Mouse (Mus musculus): ENCODE results near the gene Sphk2. TPM values are rescaled to one million over a fixed set of nuclear protein-coding genes. Genes with fewer than 3 reads are reported as not detected.

Sphk2 gene
- polyA plus RNA-seq, 1 experiment from 2014 or later, result 18.9 TPM

DNA sequence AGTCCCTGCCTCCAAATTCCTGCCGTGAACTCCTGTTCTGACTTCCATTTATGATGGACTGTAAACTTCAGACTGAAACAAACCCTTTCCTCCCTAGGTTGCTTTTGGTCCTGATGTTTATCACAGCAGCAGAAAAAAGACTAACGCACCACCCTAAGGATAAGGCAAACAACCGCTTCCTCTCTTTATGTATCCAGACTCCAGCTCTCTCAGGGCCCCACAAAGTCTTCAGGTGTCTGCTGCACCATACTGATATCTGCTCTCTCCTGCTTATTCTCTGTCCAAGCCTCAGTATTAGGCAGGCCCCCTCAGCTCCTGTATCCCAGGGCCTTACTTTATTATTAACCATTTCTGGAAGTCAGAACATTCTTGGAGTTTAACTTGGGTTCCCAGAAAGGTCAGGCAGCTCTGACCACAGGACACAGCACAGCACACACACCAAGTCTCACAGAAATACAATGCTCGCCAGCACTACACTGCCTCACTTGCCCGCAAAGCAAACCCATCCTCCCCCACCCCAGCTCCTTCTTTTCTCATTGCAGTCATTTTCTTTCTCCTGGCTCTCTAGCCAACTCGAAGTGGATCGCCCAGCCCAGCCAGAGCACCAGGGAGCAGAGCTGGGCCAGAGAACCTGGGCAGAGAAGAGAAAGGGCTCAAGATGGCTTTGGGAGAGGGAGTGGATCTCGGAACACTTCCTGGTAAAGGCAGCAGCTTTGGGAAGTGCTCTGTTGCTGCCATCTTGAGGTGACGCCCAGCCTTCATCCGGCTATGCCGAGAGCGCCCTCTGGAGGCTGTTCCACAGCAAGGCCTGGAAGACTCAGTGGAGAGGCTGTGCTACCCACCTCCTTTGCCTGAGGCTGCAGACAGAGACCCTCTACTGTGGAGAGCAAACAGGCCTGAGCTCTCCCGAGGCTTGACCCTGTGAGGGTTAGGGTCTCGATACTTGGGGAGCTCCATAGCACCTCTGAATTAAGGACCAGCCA lies 35.4 kb downstream of the Sphk2 start:
- Histone ChIP-seq H3K27me3 (ENCODE audit: control insufficient read depth, insufficient read depth, low read length) (no peaks in the 10 kb centered on the region), H3K4me1 (ENCODE audit: control insufficient read depth, insufficient read depth, low read length) (peaks cover 26% of the 10 kb centered on the region), H3K27ac (ENCODE audit: low read length) (peak overlapping the region; percentile 81), H3K36me3 (ENCODE audit: control insufficient read depth, insufficient read depth) (no peaks in the 10 kb centered on the region), H3K4me2 (ENCODE audit: low read depth, low read length) (peak overlapping the region; percentile 49; the same call in 1 of the 2 replicates), H3K9ac (ENCODE audit: low read length) (peak overlapping the region; percentile 57), H3K4me3 (ENCODE audit: low read length) (no peak overlapping the region), H3K9me3 (replicated peaks; ENCODE audit: control insufficient read depth, low read length) (no peaks in the 10 kb centered on the region)
- 29% methylated on average over 14 of the region's 14 CpGs for WGBS
- peak; percentile 39 for ATAC-seq (replicated peaks; ENCODE audit: extremely low read depth, insufficient read depth, low FRiP score)

DNA sequence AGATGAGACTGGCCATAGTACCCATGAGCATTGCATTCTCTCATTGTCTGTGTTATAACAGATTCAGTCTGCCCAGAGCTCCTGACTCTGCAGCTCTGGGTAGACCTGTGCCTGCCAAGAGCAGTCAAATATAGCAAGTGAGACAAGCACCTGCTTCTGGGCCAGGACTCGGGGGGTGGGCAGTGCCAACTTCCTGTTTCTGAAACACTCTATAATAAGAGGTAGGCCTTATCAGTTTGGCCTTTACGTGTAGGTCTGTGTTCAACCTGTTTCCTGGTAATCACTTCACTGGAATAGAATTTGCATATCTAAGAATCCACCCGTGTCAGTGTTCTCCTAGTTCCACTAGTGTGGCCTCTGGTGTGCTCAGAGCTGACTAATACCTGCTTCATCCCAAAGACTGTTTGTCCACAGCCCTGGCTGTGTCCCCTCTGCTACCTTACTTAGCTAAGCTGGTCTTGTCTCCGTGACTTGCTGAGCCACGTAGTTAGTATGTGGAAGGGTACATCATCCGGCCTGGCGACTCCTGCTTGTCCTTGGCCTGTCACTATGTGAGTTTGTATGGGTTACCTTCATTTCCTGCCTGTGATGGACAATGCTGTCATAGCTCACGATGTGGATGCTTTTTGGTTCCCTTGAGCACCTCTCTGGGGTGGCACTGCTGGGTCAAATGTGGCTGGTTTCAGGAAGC lies 36.6 kb downstream of the Sphk2 start:
- Histone ChIP-seq H3K4me2 (ENCODE audit: low read depth, low read length) (no peak overlapping the region), H3K4me1 (ENCODE audit: control insufficient read depth, insufficient read depth, low read length) (peaks cover 26% of the 10 kb centered on the region), H3K27me3 (ENCODE audit: control insufficient read depth, insufficient read depth, low read length) (no peaks in the 10 kb centered on the region), H3K27ac (ENCODE audit: low read length) (peak overlapping the region; percentile 81), H3K9ac (ENCODE audit: low read length) (peak overlapping the region; percentile 18), H3K9me3 (replicated peaks; ENCODE audit: control insufficient read depth, low read length) (no peaks in the 10 kb centered on the region), H3K36me3 (ENCODE audit: control insufficient read depth, insufficient read depth) (no peaks in the 10 kb centered on the region), H3K4me3 (ENCODE audit: low read length) (no peak overlapping the region)
- 50% methylated on average over 8 of the region's 8 CpGs for WGBS
- peak; percentile 76 for ATAC-seq (replicated peaks; ENCODE audit: extremely low read depth, insufficient read depth, low FRiP score)

DNA sequence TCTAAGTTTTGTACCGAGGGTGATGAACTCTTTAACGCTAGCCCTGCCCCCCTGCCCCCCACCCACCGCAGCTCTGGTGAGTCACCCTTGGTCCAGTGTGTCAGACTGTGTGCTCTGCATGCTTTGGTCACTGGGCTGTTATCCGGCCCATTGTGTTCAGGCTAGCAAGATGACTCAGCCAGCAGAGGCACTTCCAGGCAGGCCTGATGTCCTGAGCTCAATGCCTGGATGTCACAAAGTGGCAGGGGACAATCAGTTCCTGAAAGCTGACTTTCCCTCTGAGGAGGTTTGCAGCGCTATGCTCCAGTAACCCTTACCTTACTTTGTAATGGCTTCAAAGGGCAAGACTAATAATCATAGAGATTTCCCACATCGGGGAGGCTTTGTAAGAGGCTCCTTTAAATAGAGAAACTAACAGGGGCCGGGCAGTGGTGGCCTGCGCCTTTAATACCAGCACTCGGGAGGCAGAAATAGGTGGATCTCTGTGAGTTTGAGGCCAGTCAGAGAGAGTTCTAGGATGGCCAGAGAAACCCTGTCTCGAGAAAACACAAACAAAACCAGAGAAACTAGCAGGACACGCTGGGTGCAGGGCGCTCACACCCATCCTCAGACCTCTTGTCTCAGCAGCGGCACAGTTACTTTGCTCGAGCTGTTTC lies 37.7 kb downstream of the Sphk2 start:
- 63% methylated on average over 14 of the region's 14 CpGs for WGBS
- H3K4me2 ChIP-seq (ENCODE audit: low read depth, low read length), result no peak overlapping the region

DNA sequence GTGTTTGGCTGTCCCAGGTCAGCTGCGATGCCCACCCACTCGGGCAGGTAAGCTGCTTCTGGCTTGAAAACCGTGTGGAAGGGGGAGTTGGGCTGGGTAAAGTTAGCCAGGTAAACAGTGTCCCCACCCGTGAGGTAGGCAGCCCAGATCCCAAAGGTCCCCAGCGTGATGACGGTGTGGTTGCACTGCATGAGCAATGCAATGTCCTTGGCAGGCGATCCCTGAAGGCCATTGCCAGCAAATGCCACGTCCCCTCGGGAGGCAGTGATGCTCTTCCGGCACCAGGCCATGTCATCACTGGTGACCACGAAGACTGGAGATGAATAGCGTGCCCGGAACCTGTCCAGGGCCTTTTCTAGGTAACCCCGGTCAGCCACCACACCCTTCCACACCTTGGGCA lies 39.3 kb downstream of the Sphk2 start:
- ATAC-seq (replicated peaks; ENCODE audit: extremely low read depth, insufficient read depth, low FRiP score), result no peak
- no peaks in the 10 kb centered on the region for H3K27me3 ChIP-seq (ENCODE audit: control insufficient read depth, insufficient read depth, low read length)
- H3K4me3 ChIP-seq (ENCODE audit: low read length), result no peak overlapping the region
- WGBS, result 92% methylated on average over 14 of the region's 14 CpGs
- peaks cover 26% of the 10 kb centered on the region for H3K4me1 ChIP-seq (ENCODE audit: control insufficient read depth, insufficient read depth, low read length)
- H3K9me3 ChIP-seq (replicated peaks; ENCODE audit: control insufficient read depth, low read length), result no peaks in the 10 kb centered on the region
- no peak overlapping the region for H3K9ac ChIP-seq (ENCODE audit: low read length)
- no peak overlapping the region for H3K27ac ChIP-seq (ENCODE audit: low read length)
- H3K4me2 ChIP-seq (ENCODE audit: low read depth, low read length), result no peak overlapping the region
- H3K36me3 ChIP-seq (ENCODE audit: control insufficient read depth, insufficient read depth), result no peaks in the 10 kb centered on the region

More for the DNA sequence above, 37.7 kb downstream of the Sphk2 start:
- no peaks in the 10 kb centered on the region for H3K27me3 ChIP-seq (ENCODE audit: control insufficient read depth, insufficient read depth, low read length)
- H3K27ac ChIP-seq (ENCODE audit: low read length), result peak overlapping the region; percentile 81
- peaks cover 26% of the 10 kb centered on the region for H3K4me1 ChIP-seq (ENCODE audit: control insufficient read depth, insufficient read depth, low read length)
- no peak overlapping the region for H3K4me3 ChIP-seq (ENCODE audit: low read length)
- ATAC-seq (replicated peaks; ENCODE audit: extremely low read depth, insufficient read depth, low FRiP score), result peak; percentile 65
- H3K36me3 ChIP-seq (ENCODE audit: control insufficient read depth, insufficient read depth), result no peaks in the 10 kb centered on the region
- no peaks in the 10 kb centered on the region for H3K9me3 ChIP-seq (replicated peaks; ENCODE audit: control insufficient read depth, low read length)
- peak overlapping the region; percentile 28; the same call in 1 of the 2 replicates for H3K9ac ChIP-seq (ENCODE audit: low read length)

DNA sequence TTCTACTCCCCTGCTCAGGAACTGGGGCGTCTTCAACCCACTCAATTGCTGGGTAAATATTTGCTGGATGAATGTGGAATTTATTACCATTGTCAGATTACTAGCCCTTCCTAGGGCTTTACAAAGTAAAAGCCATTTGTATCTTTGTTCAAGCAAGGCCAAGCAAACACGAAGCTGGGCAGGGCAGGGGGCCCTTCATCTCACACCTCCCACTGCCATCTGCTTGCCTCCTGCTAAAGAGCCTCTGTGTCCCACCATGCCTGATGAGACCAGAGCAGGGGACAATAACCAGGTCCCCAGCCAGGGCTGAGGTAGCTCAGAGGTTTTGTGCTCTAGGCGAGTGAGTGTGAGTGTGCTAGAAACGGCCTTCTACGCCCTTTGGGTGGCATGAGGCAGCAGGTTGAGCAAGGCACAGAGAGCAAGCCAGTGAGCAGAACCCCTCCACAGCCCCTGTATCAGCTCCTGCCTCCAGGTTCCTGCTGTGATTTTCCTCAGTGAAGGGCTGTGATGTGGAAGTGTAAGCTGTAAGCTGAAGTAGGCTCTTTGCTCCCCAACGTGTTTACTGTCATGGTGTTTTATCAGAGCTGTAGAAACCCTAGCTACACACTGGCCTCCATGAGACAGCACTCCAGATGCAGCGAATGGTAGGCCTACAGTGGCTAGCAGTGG lies 40.0 kb downstream of the Sphk2 start:
- no peak for ATAC-seq (replicated peaks; ENCODE audit: extremely low read depth, insufficient read depth, low FRiP score)
- Histone ChIP-seq H3K9ac (ENCODE audit: low read length) (no peak overlapping the region), H3K9me3 (replicated peaks; ENCODE audit: control insufficient read depth, low read length) (no peaks in the 10 kb centered on the region), H3K27ac (ENCODE audit: low read length) (no peak overlapping the region), H3K4me3 (ENCODE audit: low read length) (no peak overlapping the region), H3K27me3 (ENCODE audit: control insufficient read depth, insufficient read depth, low read length) (no peaks in the 10 kb centered on the region), H3K36me3 (ENCODE audit: control insufficient read depth, insufficient read depth) (no peaks in the 10 kb centered on the region), H3K4me1 (ENCODE audit: control insufficient read depth, insufficient read depth, low read length) (peaks cover 26% of the 10 kb centered on the region), H3K4me2 (ENCODE audit: low read depth, low read length) (no peak overlapping the region)
- 78% methylated on average over 7 of the region's 7 CpGs for WGBS

DNA sequence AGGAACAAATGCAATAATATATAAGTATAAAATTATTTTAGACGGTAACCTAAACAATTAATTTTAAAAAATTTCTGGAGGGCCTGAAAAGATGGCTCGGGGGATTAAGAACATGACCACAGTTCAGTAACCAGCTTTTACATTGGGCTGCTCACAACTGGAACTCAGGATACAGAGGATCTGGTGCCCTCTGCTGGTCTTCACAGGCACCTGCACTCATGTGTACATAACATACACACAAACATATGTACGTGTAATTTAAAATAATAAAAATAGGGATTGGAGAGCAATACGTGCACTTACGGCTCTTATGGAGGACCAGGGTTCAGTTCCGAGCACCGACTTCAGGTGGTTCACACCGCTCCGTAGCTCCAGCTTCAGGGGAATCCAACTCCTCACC lies 48.9 kb downstream of the Sphk2 start:
- H3K9ac ChIP-seq (ENCODE audit: low read length), result no peak overlapping the region
- no peak overlapping the region for H3K4me2 ChIP-seq (ENCODE audit: low read depth, low read length)
- no peak overlapping the region for H3K4me3 ChIP-seq (ENCODE audit: low read length)
- H3K9me3 ChIP-seq (replicated peaks; ENCODE audit: control insufficient read depth, low read length), result 0 out of 2 replicates have a peak, but pooled peaks cover 3% of the 10 kb centered on the region
- H3K27ac ChIP-seq (ENCODE audit: low read length), result no peak overlapping the region
- no peaks in the 10 kb centered on the region for H3K27me3 ChIP-seq (ENCODE audit: control insufficient read depth, insufficient read depth, low read length)
- 0 out of 2 replicates have a peak, but pooled peaks cover 4% of the 10 kb centered on the region for H3K4me1 ChIP-seq (ENCODE audit: control insufficient read depth, insufficient read depth, low read length)
- WGBS, result 94% methylated on average over 9 of the region's 9 CpGs
- H3K36me3 ChIP-seq (ENCODE audit: control insufficient read depth, insufficient read depth), result no peaks in the 10 kb centered on the region
- no peak for ATAC-seq (replicated peaks; ENCODE audit: extremely low read depth, insufficient read depth, low FRiP score)

DNA sequence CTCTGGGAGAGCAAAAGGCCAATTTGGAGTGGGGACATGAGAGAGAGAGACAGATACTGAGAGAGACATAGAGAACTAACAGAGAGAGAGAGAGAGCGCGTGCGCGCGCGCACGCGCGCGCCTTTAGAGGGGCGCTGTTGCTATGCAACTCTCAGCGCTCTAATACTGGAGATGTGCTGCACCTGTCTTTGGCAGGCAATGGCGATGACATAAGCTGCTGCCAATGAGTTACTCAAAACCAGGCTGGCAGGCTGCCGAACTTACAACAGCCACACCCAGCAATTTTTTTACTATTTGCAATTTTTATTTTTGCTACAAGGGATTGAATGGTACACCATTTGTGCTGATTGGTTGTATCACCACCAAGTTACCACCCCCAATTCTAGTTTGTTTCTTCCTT lies 50.0 kb downstream of the Sphk2 start:
- H3K27ac ChIP-seq (ENCODE audit: low read length), result no peak overlapping the region
- H3K36me3 ChIP-seq (ENCODE audit: control insufficient read depth, insufficient read depth), result no peaks in the 10 kb centered on the region
- H3K27me3 ChIP-seq (ENCODE audit: control insufficient read depth, insufficient read depth, low read length), result no peaks in the 10 kb centered on the region
- H3K9ac ChIP-seq (ENCODE audit: low read length), result no peak overlapping the region
- no peak overlapping the region for H3K4me3 ChIP-seq (ENCODE audit: low read length)
- H3K4me2 ChIP-seq (ENCODE audit: low read depth, low read length), result no peak overlapping the region
- ATAC-seq (replicated peaks; ENCODE audit: extremely low read depth, insufficient read depth, low FRiP score), result no peak
- 0 out of 2 replicates have a peak, but pooled peaks cover 4% of the 10 kb centered on the region for H3K4me1 ChIP-seq (ENCODE audit: control insufficient read depth, insufficient read depth, low read length)
- WGBS, result 68% methylated on average over 14 of the region's 14 CpGs
- 0 out of 2 replicates have a peak, but pooled peaks cover 3% of the 10 kb centered on the region for H3K9me3 ChIP-seq (replicated peaks; ENCODE audit: control insufficient read depth, low read length)

DNA sequence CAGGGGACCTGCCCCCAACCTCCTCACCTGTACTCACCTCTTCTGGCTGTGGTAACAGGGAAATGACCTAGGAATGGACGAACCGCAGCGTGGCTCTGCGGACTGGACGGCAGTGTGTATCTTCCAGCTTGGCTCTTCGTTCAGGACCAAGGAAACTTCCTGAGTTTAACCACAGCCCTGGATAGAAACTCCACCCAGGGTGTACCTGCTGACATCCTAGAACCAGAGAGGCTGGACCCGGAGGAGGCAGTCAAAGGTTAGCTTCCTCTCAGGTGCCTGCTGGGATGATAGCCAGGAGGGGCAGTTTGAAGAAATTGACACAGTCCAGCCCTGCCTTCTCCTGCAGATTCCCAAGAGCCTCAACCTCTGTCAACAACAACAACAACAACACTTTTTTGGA lies 51.6 kb downstream of the Sphk2 start, which contains the start of gene Fut2:
Gene Fut2, minus strand, starts transcription at position 234 of the 400 bp plus-strand sequence.
- no peak for ATAC-seq (replicated peaks; ENCODE audit: extremely low read depth, insufficient read depth, low FRiP score)
- 77% methylated on average over 7 of the region's 7 CpGs for WGBS
- no peaks in the 10 kb centered on the region for H3K27me3 ChIP-seq (ENCODE audit: control insufficient read depth, insufficient read depth, low read length)
- no peak within 1 kb of the TSS for H3K27ac ChIP-seq (ENCODE audit: low read length)
- H3K4me1 ChIP-seq (ENCODE audit: control insufficient read depth, insufficient read depth, low read length), result 0 out of 2 replicates have a peak, but pooled peaks cover 4% of the 10 kb centered on the region
- H3K36me3 ChIP-seq (ENCODE audit: control insufficient read depth, insufficient read depth), result no peaks in the 10 kb centered on the region
- no peak within 1 kb of the TSS for H3K4me3 ChIP-seq (ENCODE audit: low read length)
- no peaks in the 10 kb centered on the region for H3K9me3 ChIP-seq (replicated peaks; ENCODE audit: control insufficient read depth, low read length)
- H3K9ac ChIP-seq (ENCODE audit: low read length), result no peak within 1 kb of the TSS
- H3K4me2 ChIP-seq (ENCODE audit: low read depth, low read length), result no peak within 1 kb of the TSS

All from heart, embryonic 16.5 days (tissue).